Mouse (Mus musculus) erythroid progenitor cell, adult 5-6 weeks (primary cell): ENCODE data around the gene Lipn. TPM values are rescaled to one million over a fixed set of nuclear protein-coding genes. Genes with fewer than 3 reads are reported as not detected.

Source experiments
- total RNA-seq, 2 experiments: library from RNA; stranded (forward) in 1 of 2; stranded (reverse) in 1 of 2; fragments of 150-400 nt in 1 of 2; fragments of 186-747, 209-891 nt in 1 of 2; gene quantifications; 2 replicates each; pipeline versions ENCODE4 v1.2.3 to v1.2.4; 2015 to 2017; ENCODE audit warnings: low replicate concordance in 2 of 2

The Lipn gene
- total RNA-seq, 2 experiments from 2014 or later = not detected

Other genes with a start within 250 kb of the Lipn start
- gene Lipf, start 106.2 kb upstream of the Lipn start, total RNA-seq (2015; ENCODE audit: low replicate concordance) = not detected in 2 replicates
- gene Lipf, start 106.2 kb upstream of the Lipn start, total RNA-seq (2017; ENCODE audit: low replicate concordance) = not detected in 2 replicates
- gene Lipk, start 59.1 kb upstream of the Lipn start, total RNA-seq (2015; ENCODE audit: low replicate concordance) = not detected in 2 replicates
- not detected in 2 replicates for gene Lipk, start 59.1 kb upstream of the Lipn start, total RNA-seq (2017; ENCODE audit: low replicate concordance)
- gene Lipm, start 33.6 kb downstream of the Lipn start, total RNA-seq (2015; ENCODE audit: low replicate concordance) = not detected in 2 replicates
- not detected in 2 replicates for gene Lipm, start 33.6 kb downstream of the Lipn start, total RNA-seq (2017; ENCODE audit: low replicate concordance)
- 4.6 and 10.5 TPM in 2 replicates for gene Ankrd22, start 98.7 kb downstream of the Lipn start, total RNA-seq (2015; ENCODE audit: low replicate concordance)
- gene Ankrd22, start 98.7 kb downstream of the Lipn start, total RNA-seq (2017; ENCODE audit: low replicate concordance) = 1.3 TPM in 1 of 2 replicates, not detected in the other
- 9.2 and 21.3 TPM in 2 replicates for gene Stambpl1, start 124.9 kb downstream of the Lipn start, total RNA-seq (2015; ENCODE audit: low replicate concordance)
- 2.7 and 7.8 TPM in 2 replicates for gene Stambpl1, start 124.9 kb downstream of the Lipn start, total RNA-seq (2017; ENCODE audit: low replicate concordance)
- gene Acta2, start 188.2 kb downstream of the Lipn start, total RNA-seq (2015; ENCODE audit: low replicate concordance) = 1.4 TPM in 1 of 2 replicates, not detected in the other
- gene Acta2, start 188.2 kb downstream of the Lipn start, total RNA-seq (2017; ENCODE audit: low replicate concordance) = 0.77 TPM in 1 of 2 replicates, not detected in the other
- not detected in 2 replicates for gene Fas, start 223.3 kb downstream of the Lipn start, total RNA-seq (2015; ENCODE audit: low replicate concordance)
- 2.6 and 8.5 TPM in 2 replicates for gene Fas, start 223.3 kb downstream of the Lipn start, total RNA-seq (2017; ENCODE audit: low replicate concordance)